Mouse (Mus musculus) forebrain, embryonic 12.5 days (tissue): ENCODE results near the gene Rflna. TPM values are rescaled to one million over a fixed set of nuclear protein-coding genes. Genes with fewer than 3 reads are reported as not detected.
A peak's percentile ranks its signal among the peaks of the same experiment; 100 is the strongest.

Experiments used
- ATAC-seq: fragments of 200-750 bp; cut with Nextera tagmentation; 2 replicates; pipeline ENCODE4 v1.8.0; 2017; ENCODE audit warnings: moderate TSS enrichment; ENCODE audit not compliant: low FRiP score
- H3K27ac ChIP-seq: fragments of 300-500 bp; sonication (generic); 2 replicates; pipeline ENCODE4 v1.5.1; 2016; ENCODE audit warnings: mild to moderate bottlenecking
- H3K27me3 ChIP-seq: fragments of 300-500 bp; sonication (generic); 2 replicates; pipeline ENCODE4 v1.6.1; 2016; ENCODE audit warnings: mild to moderate bottlenecking
- H3K36me3 ChIP-seq: fragments of 300-500 bp; sonication (generic); replicated peaks from 2 replicates; pipeline ENCODE4 v1.6.1; 2016; ENCODE audit warnings: mild to moderate bottlenecking
- H3K4me1 ChIP-seq: fragments of 300-500 bp; sonication (generic); 2 replicates; pipeline ENCODE4 v1.6.1; 2016
- H3K4me2 ChIP-seq: fragments of 300-500 bp; sonication (generic); 2 replicates; pipeline ENCODE4 v1.6.1; 2016; ENCODE audit warnings: mild to moderate bottlenecking, moderate library complexity
- H3K4me3 ChIP-seq: fragments of 300-500 bp; sonication (generic); replicated peaks from 2 replicates; pipeline ENCODE4 v1.5.1; 2016; ENCODE audit warnings: mild to moderate bottlenecking
- H3K9ac ChIP-seq: fragments of 300-500 bp; sonication (generic); 2 replicates; pipeline ENCODE4 v1.6.1; 2016; ENCODE audit warnings: mild to moderate bottlenecking
- H3K9me3 ChIP-seq: fragments of 300-500 bp; sonication (generic); 2 replicates; pipeline ENCODE4 v1.6.1; 2016
- whole genome bisulfite sequencing: fragments of 180-500 bp; shearing (Covaris S2); methylation state at CpG from one replicate; pipeline ENCODE4 v1.1.7; 2016; 5-methylcytosine and 5-hydroxymethylcytosine counted together
- polyA plus RNA-seq: library from polyadenylated mRNA; unstranded; fragments of >200 nt; fragmentation: Nextera tagmentation; extraction: Ambion mirVana; gene quantifications from 2 replicates; pipeline ENCODE4 v1.2.1, GENCODE M21; 2016

The Rflna gene
- polyA plus RNA-seq, 1 experiment from 2014 or later: 6.7 TPM

DNA sequence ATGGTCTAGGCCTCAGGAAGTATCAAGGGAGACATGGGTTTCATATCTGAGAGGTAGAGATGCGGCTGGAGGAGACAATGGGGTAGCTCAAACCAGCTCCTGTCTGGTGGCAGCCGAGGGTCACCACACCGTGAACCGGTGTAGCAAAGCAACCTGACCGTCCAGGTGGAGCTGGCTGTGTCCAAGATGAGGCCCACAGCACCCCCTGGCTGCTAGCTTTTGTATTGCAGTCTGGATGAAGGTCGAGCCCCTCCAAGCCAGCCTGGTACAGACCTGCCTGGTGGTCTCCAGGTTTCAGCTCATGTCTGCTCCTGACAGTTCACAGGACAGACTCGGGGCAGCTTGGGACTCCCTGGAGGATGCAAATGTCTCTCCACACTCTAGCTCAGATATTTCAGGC, 11.5 kb downstream of the Rflna start:
- no peaks in the 10 kb centered on the region for H3K4me1 ChIP-seq
- H3K9me3 ChIP-seq: no peaks in the 10 kb centered on the region
- H3K4me3 ChIP-seq: no peak overlapping the region
- H3K4me2 ChIP-seq: no peak overlapping the region
- ATAC-seq: 0 out of 2 replicates have a peak, but pooled peaks have one; percentile 25
- no peaks in the 10 kb centered on the region for H3K27me3 ChIP-seq
- H3K27ac ChIP-seq: no peak overlapping the region
- peaks cover 71% of the 10 kb centered on the region for H3K36me3 ChIP-seq
- WGBS: 54% methylated on average over 7 of the region's 7 CpGs
- no peak overlapping the region for H3K9ac ChIP-seq

GRCm38 (mm10) chr5:125015066-125015465, 12.0 kb downstream of the Rflna start:
- H3K4me1 ChIP-seq: no peaks in the 10 kb centered on the region
- no peaks in the 10 kb centered on the region for H3K9me3 ChIP-seq
- H3K27me3 ChIP-seq: no peaks in the 10 kb centered on the region
- no peak overlapping the region for H3K4me3 ChIP-seq
- ATAC-seq: no peak
- WGBS: 92% methylated on average over 3 of the region's 3 CpGs
- H3K9ac ChIP-seq: no peak overlapping the region
- peak overlapping the region; percentile 38; the same call in 1 of the 2 replicates for H3K27ac ChIP-seq
- H3K4me2 ChIP-seq: no peak overlapping the region
- peaks cover 73% of the 10 kb centered on the region for H3K36me3 ChIP-seq

DNA sequence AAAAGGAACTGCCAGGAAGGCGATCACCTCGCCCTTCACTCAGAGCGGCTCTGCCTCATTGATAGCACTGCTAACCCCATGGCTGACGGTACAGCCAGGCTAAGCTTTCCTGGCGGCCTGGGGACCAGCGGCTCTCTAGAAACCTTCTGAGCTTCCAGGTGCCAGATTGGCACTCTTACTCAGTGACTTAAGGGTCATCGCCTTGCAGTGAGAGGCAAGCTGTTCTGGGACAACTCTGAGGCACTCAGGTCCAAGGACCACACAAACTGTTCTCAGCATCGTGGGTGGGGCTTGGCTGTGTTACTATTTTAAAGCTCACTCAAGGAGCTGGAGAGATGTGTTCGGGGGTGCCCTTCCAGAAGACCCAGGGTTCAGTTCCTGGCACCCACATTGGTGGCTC, 12.6 kb downstream of the Rflna start:
- H3K36me3 ChIP-seq: peaks cover 74% of the 10 kb centered on the region
- WGBS: 91% methylated on average over 9 of the region's 9 CpGs

GRCm38 (mm10) chr5:125016421-125017242, 13.6 kb downstream of the Rflna start:
- Histone ChIP-seq H3K27ac (no peak overlapping the region), H3K36me3 (peaks cover 73% of the 10 kb centered on the region), H3K27me3 (no peaks in the 10 kb centered on the region), H3K4me1 (no peaks in the 10 kb centered on the region), H3K4me3 (no peak overlapping the region), H3K9ac (no peak overlapping the region), H3K4me2 (no peak overlapping the region), H3K9me3 (no peaks in the 10 kb centered on the region)
- WGBS: 91% methylated on average over 17 of the region's 17 CpGs
- ATAC-seq: no peak

More for the DNA sequence above, 12.6 kb downstream of the Rflna start:
- H3K4me2 ChIP-seq: no peak overlapping the region
- no peaks in the 10 kb centered on the region for H3K9me3 ChIP-seq
- no peak overlapping the region for H3K9ac ChIP-seq
- no peak for ATAC-seq
- H3K4me3 ChIP-seq: no peak overlapping the region
- peak overlapping the region; percentile 38; the same call in 1 of the 2 replicates for H3K27ac ChIP-seq
- no peaks in the 10 kb centered on the region for H3K27me3 ChIP-seq
- H3K4me1 ChIP-seq: no peaks in the 10 kb centered on the region

DNA sequence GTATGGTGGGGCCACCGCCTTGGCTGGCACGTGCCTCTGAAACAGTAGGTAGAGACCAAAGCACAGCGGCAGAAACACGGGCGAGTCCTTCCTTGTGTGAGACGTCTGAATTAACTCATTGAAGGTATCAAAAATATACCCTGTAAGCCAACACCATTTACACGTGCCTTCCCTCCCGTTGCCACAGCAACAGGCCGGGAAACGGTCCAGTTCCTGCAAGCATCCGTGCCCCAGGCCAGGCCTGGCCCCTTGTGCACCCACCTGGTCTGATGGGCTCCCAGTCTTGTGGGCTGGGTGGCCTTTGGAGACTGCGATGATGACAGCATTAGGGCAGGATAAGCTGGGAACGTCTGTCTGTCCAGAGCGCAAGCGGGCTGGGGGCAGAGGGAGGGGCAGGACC, 14.3 kb downstream of the Rflna start:
- no peak for ATAC-seq
- H3K4me2 ChIP-seq: no peak overlapping the region
- 78% methylated on average over 15 of the region's 15 CpGs for WGBS
- H3K9me3 ChIP-seq: no peaks in the 10 kb centered on the region
- no peak overlapping the region for H3K27ac ChIP-seq
- peaks cover 80% of the 10 kb centered on the region for H3K36me3 ChIP-seq
- H3K4me1 ChIP-seq: no peaks in the 10 kb centered on the region
- H3K4me3 ChIP-seq: no peak overlapping the region
- no peaks in the 10 kb centered on the region for H3K27me3 ChIP-seq
- no peak overlapping the region for H3K9ac ChIP-seq

DNA sequence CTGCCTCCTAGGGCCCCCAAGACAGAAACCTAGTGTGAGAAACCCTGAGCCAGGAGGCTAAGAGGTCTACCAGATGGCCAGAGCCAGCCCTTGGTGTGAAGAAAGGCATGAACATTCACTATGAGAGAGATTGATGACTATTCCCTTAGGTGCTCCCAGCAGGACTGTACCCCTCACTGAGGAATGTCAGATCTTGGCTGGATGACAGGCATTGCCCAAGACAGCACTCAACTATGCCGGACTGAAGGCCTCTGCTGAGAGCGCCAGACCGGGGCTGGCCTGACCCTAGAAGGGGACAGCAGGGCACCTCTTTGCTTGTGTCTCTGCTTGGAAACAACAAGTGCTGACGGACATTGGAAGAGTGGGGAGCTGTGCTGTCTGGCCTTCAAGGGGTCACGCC, 16.1 kb downstream of the Rflna start:
- 90% methylated on average over 5 of the region's 5 CpGs for WGBS
- no peak overlapping the region for H3K4me2 ChIP-seq
- no peak overlapping the region for H3K27ac ChIP-seq
- H3K9me3 ChIP-seq: no peaks in the 10 kb centered on the region
- H3K4me1 ChIP-seq: no peaks in the 10 kb centered on the region
- H3K9ac ChIP-seq: no peak overlapping the region
- ATAC-seq: no peak
- peaks cover 88% of the 10 kb centered on the region for H3K36me3 ChIP-seq
- H3K27me3 ChIP-seq: no peaks in the 10 kb centered on the region
- H3K4me3 ChIP-seq: no peak overlapping the region

DNA sequence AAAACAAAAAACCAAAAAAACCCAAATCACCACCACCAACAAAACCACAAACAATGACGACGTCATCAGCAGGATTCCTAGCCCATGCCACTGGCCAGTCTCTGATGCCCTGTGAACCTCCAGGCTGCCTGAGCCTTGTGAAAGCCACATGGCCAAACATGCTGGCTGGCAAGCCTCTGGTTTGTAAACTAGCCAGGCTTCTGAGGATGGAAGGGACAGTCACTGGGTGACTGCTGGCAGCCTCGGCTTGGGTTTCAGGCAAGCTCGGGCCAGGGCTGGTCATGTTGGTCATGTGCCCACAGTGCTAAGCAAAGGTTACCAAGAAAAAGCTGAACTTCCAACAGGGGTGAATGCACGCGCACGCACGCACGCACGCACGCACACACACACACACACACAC, 18.3 kb downstream of the Rflna start:
- H3K4me1 ChIP-seq: no peaks in the 10 kb centered on the region
- H3K27ac ChIP-seq: 0 out of 2 replicates have a peak overlapping the region, but pooled peaks have one; percentile 46
- no peak overlapping the region for H3K4me3 ChIP-seq
- H3K9ac ChIP-seq: no peak overlapping the region
- peaks cover 89% of the 10 kb centered on the region for H3K36me3 ChIP-seq
- H3K9me3 ChIP-seq: no peaks in the 10 kb centered on the region
- H3K27me3 ChIP-seq: no peaks in the 10 kb centered on the region
- ATAC-seq: no peak
- no peak overlapping the region for H3K4me2 ChIP-seq
- 92% methylated on average over 10 of the region's 11 CpGs for WGBS

- WGBS: 84% methylated on average over 14 of the region's 14 CpGs
- Histone ChIP-seq H3K4me1 (no peaks in the 10 kb centered on the region), H3K27me3 (no peaks in the 10 kb centered on the region), H3K9me3 (no peaks in the 10 kb centered on the region), H3K36me3 (peaks cover 89% of the 10 kb centered on the region), H3K4me3 (no peak overlapping the region), H3K4me2 (no peak overlapping the region), H3K9ac (no peak overlapping the region), H3K27ac (no peak overlapping the region)
- no peak for ATAC-seq
These were observed 21.0 kb downstream of the Rflna start for GRCm38 (mm10) chr5:125024002-125024401.

DNA sequence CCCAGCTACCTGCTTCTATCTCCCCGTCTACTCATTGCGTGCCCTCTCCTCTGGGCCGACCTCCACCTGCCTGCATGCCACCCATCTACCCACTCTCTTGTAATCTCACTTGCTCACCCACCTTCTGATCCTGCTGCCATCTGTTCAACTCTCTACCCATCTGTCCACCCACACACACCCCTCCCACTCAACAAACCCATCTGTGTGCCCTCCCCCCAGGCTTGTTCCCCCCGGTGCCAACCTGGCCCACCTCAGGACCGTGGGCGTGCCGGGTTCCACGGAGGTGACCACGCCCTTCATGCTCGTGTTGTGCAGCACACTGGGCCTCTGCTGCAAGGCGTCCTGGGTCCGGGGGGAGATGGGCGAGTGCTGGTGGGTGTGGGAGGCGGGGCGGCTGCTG, 25.4 kb downstream of the Rflna start:
- Histone ChIP-seq H3K4me1 (no peaks in the 10 kb centered on the region), H3K9ac (no peak overlapping the region), H3K36me3 (peaks cover 99% of the 10 kb centered on the region), H3K27ac (no peak overlapping the region), H3K4me2 (no peak overlapping the region), H3K4me3 (no peak overlapping the region), H3K9me3 (no peaks in the 10 kb centered on the region), H3K27me3 (no peaks in the 10 kb centered on the region)
- 96% methylated on average over 15 of the region's 15 CpGs for WGBS
- peak; percentile 16; the same call in 1 of the 2 replicates for ATAC-seq

- Histone ChIP-seq H3K9me3 (no peaks in the 10 kb centered on the region), H3K4me3 (no peak overlapping the region), H3K27ac (no peak overlapping the region), H3K4me1 (no peaks in the 10 kb centered on the region), H3K36me3 (peaks cover 99% of the 10 kb centered on the region), H3K4me2 (no peak overlapping the region), H3K27me3 (no peaks in the 10 kb centered on the region), H3K9ac (no peak overlapping the region)
- 94% methylated on average over 20 of the region's 20 CpGs for WGBS
- no peak for ATAC-seq
These were observed 25.9 kb downstream of the Rflna start for GRCm38 (mm10) chr5:125028911-125029310.

GRCm38 (mm10) chr5:125036483-125036882, 33.5 kb downstream of the Rflna start:
- Histone ChIP-seq H3K36me3 (peaks cover 97% of the 10 kb centered on the region), H3K27ac (no peak overlapping the region), H3K9ac (no peak overlapping the region), H3K4me3 (no peak overlapping the region), H3K4me1 (peaks cover 6% of the 10 kb centered on the region; the same call in 1 of the 2 replicates), H3K4me2 (no peak overlapping the region), H3K27me3 (no peaks in the 10 kb centered on the region), H3K9me3 (no peaks in the 10 kb centered on the region)
- 92% methylated on average over 8 of the region's 8 CpGs for WGBS
- no peak for ATAC-seq

DNA sequence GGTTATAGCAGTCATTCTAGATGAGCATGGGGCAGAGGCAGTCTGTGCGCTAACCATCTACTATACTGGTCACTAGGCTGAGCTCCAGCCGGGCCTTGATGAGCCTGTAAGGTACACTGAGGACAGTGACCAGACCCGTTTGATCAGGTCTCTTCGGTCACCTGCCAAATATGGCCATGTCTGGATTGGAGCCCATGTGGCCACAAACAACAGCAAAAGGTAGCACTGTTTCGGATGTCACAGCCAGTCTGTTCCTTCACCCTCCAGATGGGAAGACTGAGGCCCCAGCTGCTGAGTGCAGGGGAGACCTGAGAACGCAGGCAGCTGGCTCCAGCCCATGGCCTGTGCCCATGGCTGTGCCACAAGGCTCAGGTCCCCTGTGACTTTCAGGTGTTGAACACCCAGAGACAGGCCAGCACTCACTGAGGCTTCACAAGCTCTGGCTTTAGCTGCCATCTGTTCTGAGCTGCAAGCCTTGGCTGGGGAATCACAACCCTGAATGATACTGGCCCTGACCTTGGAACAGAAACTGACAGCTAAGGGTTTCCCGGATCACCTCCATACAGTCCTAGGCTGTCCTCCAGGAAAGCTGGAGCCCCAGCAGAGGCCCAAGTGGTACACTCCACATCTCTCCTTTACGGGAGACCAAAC, 36.5 kb downstream of the Rflna start:
- Histone ChIP-seq H3K36me3 (peaks cover 92% of the 10 kb centered on the region), H3K4me2 (no peak overlapping the region), H3K27ac (no peak overlapping the region), H3K4me3 (no peak overlapping the region), H3K4me1 (peaks cover 11% of the 10 kb centered on the region), H3K27me3 (no peaks in the 10 kb centered on the region), H3K9me3 (no peaks in the 10 kb centered on the region), H3K9ac (no peak overlapping the region)
- ATAC-seq: no peak
- 93% methylated on average over 8 of the region's 8 CpGs for WGBS
